Mouse (Mus musculus) A20 (cell line): ENCODE data around the gene Gm5483.
"Not testable (repeated sequence)": the region's sequence is repeated elsewhere in the genome, so short reads cannot be mapped to it uniquely, and the experiment has no call there.

Source experiments
- DNase-seq: peaks from one replicate; pipeline ENCODE4 v3.0.0-alpha.2; 2011; ENCODE audit warnings: low read depth, low spot score

Gm5483 gene

GRCm38 (mm10) chr16:36183912-36184311 lies at the start of gene Gm5483:
Gm5483 (plus strand) TSS chr16:36184212.
- DNase-seq, result not testable (repeated sequence)

GRCm38 (mm10) chr16:36138201-36138600 lies 45.8 kb upstream of the Gm5483 start:
- no peak for DNase-seq

GRCm38 (mm10) chr16:36156402-36156975 lies 27.5 kb upstream of the Gm5483 start, which contains the start of gene Stfa2l1:
Stfa2l1 (plus strand) TSS chr16:36156811.
- peak; percentile 18 for DNase-seq

- DNase-seq, result peak; percentile 19
Measured at GRCm38 (mm10) chr16:36167841-36168240, 16.2 kb upstream of the Gm5483 start.

GRCm38 (mm10) chr16:36176108-36176507 lies 7.9 kb upstream of the Gm5483 start:
- no peak for DNase-seq

GRCm38 (mm10) chr16:36179910-36180309 lies 4.1 kb upstream of the Gm5483 start:
- DNase-seq, result no peak

GRCm38 (mm10) chr16:36199226-36199625 lies 15.2 kb downstream of the Gm5483 start:
- DNase-seq, result no peak

- no peak for DNase-seq
Measured at GRCm38 (mm10) chr16:36203846-36204245, 19.8 kb downstream of the Gm5483 start.

GRCm38 (mm10) chr16:36205684-36206083 lies 21.7 kb downstream of the Gm5483 start:
- not testable (repeated sequence) for DNase-seq

GRCm38 (mm10) chr16:36209967-36210453 lies 26.0 kb downstream of the Gm5483 start, which contains the start of gene Gm5416:
Gm5416 (plus strand) TSS chr16:36210403.
- DNase-seq, result no peak

GRCm38 (mm10) chr16:36221168-36221567 lies 37.2 kb downstream of the Gm5483 start, which contains the start of gene 2010005H15Rik:
2010005H15Rik (plus strand) TSS chr16:36221468.
- peak; percentile 33 for DNase-seq
